Mouse (Mus musculus): ENCODE results near the gene Rnasel. TPM values are rescaled to one million over a fixed set of nuclear protein-coding genes. Genes with fewer than 3 reads are reported as not detected.

The Rnasel gene
- 15.7 and 20.8 TPM in 2 replicates for polyA plus RNA-seq (2012; rRNA removed)

DNA sequence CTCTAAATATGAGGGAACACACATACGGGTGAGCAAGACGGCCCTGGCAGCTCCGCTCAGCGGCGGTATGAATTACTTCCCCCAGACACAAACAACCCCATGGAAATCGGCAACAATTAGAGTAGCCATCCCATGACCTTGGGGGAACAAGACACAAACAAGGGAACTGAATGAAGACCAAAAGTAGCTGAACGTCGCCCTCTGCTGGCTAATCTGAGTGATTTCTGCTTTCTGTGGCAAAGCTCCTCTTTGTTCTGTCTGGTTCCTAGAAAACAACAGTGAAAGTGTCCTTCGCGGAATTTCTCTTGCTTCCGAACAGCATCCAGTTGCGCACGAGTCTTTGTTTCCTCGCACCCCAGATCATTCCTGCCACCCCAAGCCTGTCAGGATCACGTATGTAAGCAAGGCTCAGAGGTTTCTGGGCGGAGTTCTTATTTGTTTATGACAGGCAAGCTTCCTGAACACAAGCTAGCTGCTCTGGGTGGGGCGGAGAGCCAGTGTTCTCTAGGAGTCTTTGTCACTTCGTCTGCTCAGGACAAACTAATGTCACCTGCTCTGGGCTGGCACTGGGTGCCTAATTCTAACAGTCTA, at the start of gene Rnasel:
Gene Rnasel (plus strand): TSS at position 216 of the 591 bp plus-strand sequence.
- DNase-seq (ENCODE audit: low spot score): no peak

DNA sequence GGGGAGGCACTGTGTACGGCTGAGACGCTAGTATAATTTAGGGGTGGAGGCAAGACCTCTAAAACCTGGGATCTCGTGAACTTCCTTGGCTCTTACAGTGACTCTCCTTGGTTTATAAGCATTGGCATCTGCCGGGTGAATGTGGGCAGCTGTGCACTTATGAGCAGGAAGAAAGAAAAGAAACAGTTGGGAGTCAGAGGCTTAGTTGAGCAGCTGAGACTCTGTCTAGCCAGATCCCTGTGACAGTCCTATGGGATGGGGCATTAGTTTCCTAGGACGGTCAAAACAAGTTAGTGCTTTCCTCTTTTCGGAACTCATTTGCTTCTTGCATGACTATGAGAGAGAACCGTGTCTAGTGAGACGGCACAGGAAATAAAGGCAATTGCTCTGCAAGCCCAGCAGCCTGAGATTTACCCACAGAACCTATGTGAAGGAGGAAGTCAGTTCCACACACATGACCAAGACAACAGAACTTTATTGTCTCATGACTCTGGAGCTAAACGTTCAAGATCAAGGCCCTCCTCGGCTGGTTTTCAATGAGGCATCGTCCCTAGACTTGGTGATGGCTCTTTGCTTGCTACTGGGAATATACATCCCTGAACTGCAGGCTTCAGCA, 48.7 kb upstream of the Rnasel start:
- DNase-seq (ENCODE audit: low spot score): no peak

DNA sequence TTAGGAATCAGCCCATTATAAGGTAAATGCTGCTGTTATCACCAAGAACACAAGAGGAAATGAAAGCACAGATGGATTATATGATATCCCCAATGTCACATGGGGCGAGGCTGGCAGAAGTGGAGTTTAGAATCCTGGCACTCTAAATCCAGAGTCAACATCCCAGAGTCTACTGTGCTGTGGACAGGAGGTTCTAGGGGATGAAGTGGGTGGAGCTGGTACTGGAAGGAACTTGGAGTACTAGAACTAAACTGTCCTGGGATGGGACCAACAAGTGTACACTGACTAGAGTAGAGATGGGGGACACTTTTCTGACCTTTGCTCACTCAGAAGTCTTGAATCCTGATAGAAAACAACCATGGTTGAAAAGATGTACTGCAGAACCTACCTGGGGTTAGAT, 47.8 kb upstream of the Rnasel start:
- no peak for DNase-seq (ENCODE audit: low spot score)

DNA sequence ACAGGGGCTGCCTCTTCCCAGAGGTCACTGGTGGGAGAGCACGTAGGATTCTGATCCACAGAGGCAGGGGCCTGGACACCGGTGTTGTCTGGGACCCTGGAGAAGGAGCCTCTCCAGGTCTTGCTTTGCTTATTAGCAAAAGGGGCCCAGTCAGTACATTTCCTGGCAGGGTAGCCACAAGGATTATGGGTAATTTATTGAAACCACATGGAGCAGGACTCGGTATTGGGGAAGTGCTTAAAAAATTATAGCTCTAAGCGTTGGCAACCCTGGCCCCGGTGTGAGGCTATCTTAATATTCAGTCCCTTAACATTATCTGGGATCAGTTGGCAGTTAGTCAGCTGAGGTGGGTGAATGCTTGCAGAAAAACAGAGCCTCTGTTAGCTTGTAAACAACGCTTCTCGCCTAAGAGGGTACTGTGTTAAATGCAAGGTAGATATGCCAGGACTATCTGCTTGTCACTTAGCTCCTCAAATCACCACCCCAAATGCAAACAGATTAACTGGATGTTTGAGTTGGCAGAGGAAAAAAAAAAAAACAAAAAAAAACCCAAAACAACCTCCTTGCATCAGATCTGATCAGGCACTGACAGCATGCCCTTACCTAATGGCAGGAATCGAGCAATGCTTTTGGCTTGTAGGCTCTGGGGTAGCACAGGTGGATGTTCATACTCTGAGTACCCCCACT, 46.9 kb upstream of the Rnasel start:
- no peak for DNase-seq (ENCODE audit: low spot score)

DNA sequence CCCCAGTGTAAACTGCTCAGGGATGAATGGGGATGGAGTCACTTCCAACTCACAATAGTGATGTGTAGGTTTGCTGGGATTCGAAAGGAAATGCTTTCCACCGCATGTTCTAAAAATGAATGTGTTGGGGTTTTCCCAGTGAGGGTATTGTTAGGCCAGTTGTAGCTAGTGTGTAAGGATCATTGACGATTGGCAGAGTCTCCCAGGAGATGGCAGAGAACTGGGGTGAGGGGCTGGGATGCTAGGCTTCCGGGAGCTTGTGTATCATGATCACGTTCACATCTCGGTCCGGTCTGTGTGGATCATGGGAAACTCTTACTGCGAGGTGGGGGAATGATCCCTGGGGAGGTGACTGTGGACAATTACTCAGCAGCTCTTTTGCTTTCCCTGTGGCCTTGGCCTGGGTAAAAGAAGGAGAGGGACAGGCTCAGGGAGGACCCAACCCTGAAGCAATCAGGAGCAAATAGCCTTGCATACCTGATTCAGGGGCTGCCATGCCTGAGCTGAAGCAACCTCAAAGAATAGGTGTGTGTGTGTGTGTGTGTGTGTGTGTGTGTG, 46.3 kb upstream of the Rnasel start:
- DNase-seq (ENCODE audit: low spot score): no peak

DNA sequence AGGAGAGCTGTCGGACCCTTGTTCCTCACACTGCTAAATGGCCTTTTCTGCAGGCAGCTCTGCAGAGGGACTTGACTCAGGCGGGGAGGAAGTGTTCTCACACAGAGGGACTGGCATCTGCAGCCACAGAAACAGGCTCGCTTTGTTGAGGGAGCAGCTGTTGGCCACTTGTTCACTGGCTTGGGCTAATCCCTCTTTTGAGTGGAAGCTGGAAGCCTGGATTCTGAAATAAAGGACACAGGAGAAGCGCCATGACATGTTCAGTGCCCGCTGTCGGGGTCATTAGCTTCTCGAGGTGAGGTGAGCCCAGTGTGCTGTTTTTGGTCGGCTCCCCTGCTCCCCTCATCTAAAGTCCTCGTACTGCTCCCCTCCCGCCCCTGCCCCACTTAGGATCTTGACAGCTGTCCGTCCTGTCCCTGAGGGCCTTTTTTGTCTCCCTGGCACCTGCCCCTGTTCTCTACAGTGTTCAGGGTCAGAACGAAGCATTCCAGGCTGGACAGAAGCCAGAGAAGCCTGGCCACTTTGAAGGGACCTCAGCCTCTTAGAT, 45.7 kb upstream of the Rnasel start:
- no peak for DNase-seq (ENCODE audit: low spot score)

DNA sequence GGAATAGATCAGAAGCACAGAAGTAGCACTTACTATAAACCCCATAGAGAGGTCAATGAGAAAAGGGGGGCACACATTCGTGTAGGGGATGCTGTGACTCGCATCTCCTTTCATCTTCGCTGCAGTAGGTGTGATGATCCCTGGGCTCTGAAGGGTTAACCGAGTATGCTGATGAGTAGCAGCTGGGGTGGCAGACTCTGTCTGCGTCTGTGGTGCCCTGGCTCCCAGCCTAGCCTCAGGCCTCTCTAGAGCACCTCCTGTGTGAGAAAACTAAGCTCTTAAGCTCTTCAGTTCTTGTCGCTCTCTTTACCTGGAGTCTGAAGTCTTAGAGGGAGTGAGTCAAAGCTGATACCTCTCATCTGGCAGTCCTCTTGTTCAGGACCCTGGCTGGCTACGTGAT, 45.1 kb upstream of the Rnasel start:
- no peak for DNase-seq (ENCODE audit: low spot score)

DNA sequence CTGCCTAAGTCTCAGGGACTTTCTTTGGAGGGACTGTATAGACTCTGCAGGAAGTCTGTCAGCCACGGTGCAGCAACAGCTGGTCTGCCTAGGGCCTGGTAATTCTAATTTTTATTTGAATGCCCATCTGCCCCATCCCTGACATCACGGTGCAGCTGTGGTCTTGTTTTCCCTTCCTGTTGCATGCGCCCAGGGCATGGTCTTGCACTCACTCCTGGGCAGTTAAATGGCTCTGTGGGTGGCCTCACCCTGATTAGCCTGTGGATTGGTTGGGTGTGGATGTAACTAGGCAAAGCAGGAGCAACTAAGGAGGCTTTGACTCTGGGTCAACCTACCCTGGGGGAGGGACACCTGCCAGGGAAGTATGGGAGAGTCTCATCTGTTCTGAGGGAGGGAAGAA, 44.2 kb upstream of the Rnasel start:
- no peak for DNase-seq (ENCODE audit: low spot score)

DNA sequence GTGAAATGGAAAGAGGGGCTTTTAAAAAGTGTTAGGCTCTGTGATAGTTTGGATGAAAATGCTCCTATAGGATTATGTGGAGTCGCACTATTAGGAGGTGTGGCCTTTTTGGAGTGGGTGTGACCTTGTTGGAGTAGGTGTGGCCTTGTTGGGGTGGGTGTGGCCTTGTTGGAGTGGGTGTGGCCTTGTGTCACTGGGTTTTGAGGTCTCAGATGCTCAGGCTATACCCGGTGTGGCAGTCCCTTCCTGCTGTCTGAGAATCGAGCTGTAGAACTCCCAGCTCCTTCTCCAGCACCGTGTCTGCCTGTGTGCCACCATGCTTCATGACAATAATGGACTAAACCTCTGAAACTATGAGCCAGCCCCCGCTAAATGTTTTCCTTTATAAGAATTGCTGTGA, 40.6 kb upstream of the Rnasel start:
- DNase-seq (ENCODE audit: low spot score): no peak

DNA sequence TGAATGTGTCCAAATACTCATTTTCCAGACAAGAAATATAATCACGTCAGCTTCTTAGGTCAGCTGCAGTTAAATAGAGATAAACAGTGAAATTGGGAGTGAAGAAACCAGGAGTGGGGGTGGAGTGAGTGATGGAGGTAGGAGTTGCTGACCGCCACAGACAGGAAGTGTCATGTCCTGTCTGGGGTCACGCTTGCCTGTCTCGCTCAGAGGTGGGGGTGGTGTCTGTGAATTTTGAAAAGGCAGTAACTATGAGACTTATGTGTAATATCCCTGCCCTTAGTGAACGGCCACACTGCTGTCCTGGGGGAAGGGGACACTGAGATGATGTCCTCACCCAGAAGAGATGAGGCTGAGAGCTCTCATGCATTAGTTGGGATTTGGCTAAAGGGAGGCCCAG, 39.8 kb upstream of the Rnasel start:
- DNase-seq (ENCODE audit: low spot score): no peak

DNA sequence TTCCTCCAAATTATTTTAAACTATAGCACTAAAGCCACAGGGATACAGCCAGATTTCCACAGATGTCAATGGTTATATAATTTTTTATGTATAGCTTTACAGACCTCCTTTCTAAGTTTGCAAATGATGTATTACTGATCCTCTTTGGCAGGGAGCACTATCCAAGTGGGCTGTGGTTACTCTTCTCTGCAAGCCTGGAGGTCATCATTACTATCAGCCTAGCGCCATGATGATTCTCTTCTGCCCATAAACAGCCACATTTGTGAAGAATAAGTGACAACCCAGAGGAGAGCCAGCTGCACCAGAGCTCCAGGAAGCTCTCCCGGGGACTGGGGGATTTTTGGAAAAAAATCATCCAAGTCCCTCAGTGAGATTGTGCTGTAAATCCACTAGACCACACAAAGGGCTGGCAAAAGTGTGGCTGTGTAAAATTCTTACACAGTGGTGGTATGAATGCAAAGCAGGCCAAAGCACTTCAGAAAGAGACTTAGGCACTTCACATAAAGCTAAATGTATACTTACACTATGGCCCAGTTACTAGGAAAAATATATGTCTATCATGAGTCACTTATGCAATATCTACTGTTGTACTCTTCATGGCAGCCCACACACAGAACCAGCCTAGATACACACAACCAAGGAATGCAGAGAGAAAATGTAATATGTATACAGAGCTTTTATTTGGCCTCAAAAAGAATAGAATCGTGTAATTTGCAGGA, 37.5 kb upstream of the Rnasel start:
- no peak for DNase-seq (ENCODE audit: low spot score)

DNA sequence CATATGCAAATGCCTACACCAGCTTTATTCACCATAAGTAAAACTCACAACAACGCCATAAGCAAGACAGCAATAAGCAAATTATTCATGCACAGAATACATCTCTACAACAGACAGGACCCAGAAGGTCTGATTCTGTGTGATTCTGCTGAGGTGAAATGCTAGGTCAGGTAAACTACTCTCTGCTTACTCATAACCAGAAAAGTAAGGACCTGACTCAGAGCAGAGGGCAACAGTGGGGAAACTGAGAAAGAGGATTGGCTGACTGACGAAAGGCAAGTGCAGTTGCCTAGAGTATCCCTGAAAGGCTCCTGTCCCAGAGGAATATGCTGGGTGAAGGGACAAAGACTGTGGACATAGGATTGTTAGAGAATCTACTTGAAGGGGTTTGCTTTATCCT, 36.6 kb upstream of the Rnasel start:
- no peak for DNase-seq (ENCODE audit: low spot score)

DNA sequence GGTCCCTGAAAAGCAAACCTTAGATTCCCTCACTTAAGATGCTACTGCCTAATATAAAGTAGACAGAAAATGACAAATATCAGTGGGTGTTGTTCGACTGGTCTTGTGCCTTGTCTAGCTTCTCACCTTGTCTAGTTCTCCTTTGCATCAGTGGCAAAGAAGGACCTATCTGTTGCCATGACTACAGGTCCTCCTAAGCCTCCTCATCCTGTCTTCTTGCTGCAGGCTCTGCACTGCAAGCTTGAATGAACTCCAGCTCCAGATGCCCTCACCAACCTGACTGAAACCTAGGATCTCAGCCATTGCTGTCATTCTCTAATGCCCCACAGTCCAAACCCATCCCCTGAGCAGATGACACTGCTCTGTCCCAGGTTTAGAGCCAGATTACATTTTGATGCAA, 31.2 kb upstream of the Rnasel start:
- no peak for DNase-seq (ENCODE audit: low spot score)

DNA sequence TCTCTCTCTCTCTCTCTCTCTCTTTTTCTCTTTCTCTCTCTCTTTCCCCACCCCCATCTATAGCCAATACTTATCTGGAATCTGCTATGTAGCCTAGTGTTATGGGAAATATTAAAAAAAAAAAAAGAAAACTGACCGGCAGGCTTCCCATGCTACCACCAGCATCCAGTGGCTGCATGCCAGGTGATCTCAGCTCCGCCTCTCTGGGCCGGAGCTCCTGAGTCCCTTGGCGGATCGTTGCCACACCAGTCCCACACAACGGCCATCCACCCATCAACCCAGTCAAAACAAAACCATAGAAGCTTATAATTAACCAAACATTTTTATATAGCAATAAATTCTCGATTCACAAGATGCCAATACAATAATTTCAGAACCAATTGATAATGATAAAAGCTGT, 28.3 kb upstream of the Rnasel start:
- DNase-seq (ENCODE audit: low spot score): no peak

DNA sequence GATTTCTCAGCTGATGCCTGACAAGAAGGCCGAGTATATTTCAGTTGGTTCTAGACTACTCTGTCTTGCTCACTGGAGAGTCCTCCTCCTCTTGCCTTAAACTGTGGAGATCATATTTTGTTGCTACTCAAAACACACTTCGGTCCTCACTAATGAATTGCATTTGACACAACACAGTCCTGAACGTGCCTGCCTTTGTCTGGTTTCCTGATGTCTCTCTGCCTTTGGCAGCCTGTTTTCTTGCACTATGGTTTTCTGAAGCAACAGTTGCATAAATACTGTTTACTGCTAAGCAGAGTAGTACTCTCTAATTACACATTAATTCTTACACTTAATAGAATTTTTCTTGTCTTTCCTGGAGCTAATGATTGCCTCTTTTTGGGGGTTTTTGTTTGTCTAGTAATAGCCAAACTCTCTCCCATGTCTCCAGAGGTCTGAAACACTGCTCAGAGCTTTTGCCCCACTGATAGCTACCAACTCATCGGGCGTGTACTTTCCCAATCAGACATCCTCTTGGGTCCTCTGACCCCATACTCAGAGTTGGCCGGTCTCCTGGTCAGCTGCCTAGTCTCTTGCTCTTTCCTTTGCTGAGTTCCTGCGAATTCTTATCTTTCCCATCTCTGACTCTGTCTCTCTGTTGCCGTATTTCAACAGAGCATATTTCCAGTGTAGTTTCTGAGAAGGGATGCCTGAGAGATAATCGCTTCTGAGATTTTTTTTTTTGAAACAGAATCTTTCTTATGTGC, 27.5 kb upstream of the Rnasel start:
- DNase-seq (ENCODE audit: low spot score): no peak

DNA sequence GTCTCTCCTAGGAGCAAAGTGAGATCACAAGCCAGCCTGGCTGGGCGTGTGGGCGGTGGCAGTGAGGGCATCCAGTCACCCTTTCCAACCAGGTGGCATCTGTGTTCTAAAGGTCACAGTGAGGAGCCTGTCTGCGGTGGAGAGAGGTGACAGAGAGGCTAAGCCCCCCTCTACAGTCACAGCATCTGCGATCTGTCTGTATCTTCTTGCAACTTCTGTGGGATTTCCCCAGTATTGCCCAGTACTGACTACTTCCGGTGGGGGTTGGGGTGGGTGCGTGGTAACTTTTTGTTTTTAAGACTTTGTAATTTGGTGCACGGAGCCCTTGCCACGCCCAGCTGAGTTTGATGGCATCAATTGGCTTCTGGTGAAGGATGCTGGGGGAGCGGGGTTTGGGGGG, 25.8 kb upstream of the Rnasel start:
- no peak for DNase-seq (ENCODE audit: low spot score)

DNA sequence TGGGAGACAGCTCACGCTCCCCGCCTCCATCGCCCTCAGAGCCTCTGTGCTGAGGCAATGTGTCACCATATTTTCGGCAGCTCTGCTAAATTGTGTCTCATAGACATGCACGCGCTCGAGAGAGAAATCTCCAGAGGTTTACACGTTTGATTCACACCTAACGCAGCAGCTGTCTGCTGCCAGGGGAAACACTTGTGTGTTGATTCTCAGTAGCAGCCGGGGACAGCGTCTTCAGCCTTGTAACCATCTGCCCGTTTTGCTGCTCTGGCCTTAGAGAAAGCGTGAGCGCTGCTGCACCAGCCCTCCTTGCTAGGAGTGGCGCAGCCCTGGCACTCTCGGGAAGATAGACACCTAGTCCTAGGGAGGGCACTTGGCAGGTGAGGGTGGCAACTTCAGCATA, 22.6 kb upstream of the Rnasel start:
- DNase-seq (ENCODE audit: low spot score): no peak

DNA sequence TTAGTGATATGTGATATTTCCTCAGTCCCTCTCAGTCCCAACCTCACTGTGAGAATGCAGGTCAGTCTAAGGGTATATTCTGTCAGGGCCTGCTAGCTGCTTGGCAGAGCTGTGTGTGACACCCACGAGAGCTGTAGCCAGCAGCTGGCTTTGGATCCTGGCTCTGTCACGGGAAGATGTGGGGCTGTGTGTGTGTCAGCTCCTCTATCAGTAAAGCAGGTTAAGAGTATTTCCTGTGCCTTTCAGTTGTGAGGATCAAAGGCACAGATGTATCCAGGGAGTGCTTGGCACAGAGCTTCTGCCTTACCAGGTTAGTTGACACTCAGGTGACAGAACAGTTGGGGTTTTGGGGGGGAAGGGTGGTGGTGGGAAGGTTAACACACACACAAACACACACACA, 19.4 kb upstream of the Rnasel start:
- DNase-seq (ENCODE audit: low spot score): no peak

DNA sequence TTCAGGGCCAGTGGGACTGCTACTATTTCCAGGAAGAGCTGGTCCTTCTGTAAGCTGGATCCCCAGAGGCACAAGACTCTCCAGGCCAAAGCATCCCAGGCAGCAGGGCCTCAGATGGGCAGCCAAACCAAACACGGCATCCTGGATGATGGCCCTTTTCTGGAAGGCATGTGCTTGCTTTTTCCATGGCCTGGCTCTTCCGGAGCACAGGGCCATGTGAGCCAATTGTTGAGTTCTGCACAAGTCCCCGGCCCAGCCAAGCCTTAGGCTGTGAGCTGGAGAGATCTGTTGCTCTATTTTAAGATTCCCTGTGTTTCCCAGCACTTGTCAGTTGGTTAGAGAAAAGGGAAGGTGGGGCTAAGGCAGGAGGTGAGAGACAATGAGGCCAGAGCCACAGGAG, 18.6 kb upstream of the Rnasel start:
- no peak for DNase-seq (ENCODE audit: low spot score)

DNA sequence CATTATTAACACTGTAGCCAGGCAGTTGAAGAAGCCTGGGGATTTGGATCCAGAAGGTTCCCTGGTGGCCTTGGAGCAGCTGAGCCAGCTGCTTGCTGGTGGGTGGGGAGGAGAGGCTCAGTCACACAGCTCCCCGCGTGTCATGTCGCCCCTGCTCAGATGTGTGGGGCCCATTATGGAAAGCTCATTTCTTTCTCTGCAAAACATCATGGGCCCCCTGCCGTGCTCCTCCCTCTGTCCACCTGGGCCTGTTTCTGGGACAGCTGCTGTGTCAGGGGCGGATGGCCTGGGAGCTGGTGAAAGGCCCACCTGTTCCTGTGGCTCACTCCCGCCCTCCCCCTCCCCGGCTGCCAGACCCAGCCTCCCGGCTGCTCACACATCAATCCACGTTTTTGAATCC, 16.0 kb upstream of the Rnasel start:
- no peak for DNase-seq (ENCODE audit: low spot score)

DNA sequence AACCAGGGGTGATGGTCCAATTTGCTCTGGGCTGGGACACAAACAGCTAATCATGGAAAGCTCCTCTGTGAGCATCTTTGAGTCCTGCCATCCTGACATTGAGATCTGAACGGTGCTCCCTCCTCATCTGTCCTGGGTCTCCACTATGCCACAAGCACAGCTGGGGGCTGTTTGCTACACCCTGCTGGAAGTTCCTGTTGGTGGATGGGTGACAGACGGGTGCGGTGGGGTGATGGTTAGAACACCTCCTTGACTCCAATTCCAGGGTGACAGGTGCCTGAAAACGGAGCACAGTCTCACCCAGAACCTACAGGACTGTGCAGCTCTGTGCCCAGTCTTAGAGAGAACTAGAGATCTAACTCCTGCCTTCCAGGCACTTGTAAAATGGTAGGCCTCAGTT, 14.4 kb upstream of the Rnasel start:
- DNase-seq (ENCODE audit: low spot score): no peak

DNA sequence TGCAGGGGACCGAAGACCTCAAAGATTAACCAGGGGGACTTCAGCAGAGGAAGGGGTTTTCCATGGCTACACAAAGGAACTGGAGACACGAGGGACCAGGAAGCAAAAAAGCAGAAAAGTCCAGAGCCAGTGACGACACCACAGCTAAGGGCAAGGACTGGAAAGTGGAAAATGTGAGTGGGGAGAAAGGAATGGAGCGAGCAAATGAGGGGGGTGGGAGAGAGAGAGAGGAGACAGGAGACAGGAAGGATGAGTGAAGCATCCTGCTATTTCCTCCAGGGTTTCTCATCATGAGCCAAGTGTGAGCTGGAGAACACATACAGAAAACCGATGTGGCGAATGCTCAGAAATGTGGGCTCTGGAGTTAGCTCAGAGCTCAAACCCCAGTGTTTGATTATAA, 13.1 kb upstream of the Rnasel start:
- no peak for DNase-seq (ENCODE audit: low spot score)

All from urinary bladder, adult 2 months (tissue).